Mouse (Mus musculus): ENCODE measurements around the gene Xirp1. TPM values are rescaled to one million over a fixed set of nuclear protein-coding genes. Genes with fewer than 3 reads are reported as not detected.

The Xirp1 gene
- 0.03 and 0.04 TPM in 2 replicates for polyA plus RNA-seq (2021; fragmentation: Nextera tagmentation)
- long read RNA-seq, experiment 1: 0 reads
- long read RNA-seq, experiment 2: 0 reads

GRCm38 (mm10) chr9:120023086-120023811 is at the start of gene Xirp1:
TSS of gene Xirp1 (minus strand) at chr9:120023598.

GRCm38 (mm10) chr9:120069779-120070178 is 46.4 kb upstream of the Xirp1 start, which contains the start of gene Cx3cr1:
TSS of gene Cx3cr1 (minus strand) at chr9:120069879.

GRCm38 (mm10) chr9:119984536-119985011 is 38.8 kb downstream of the Xirp1 start, which contains the start of gene Csrnp1:
TSS of gene Csrnp1 (minus strand) at chr9:119984658.

Other genes with a start within 250 kb of the Xirp1 start
- 0.04 TPM in 2 replicates for gene Scn11a, start 198.1 kb downstream of the Xirp1 start, polyA plus RNA-seq (2021; fragmentation: Nextera tagmentation)
- 29.1 and 30.4 TPM in 2 replicates for gene Wdr48, start 128.7 kb downstream of the Xirp1 start, polyA plus RNA-seq (2021; fragmentation: Nextera tagmentation)
- gene Gorasp1, start 86.0 kb downstream of the Xirp1 start, polyA plus RNA-seq (2021; fragmentation: Nextera tagmentation): 12.5 and 14.3 TPM in 2 replicates
- 0.19 and 0.27 TPM in 2 replicates for gene Ttc21a, start 86.0 kb downstream of the Xirp1 start, polyA plus RNA-seq (2021; fragmentation: Nextera tagmentation)
- gene Csrnp1, start 38.9 kb downstream of the Xirp1 start, polyA plus RNA-seq (2021; fragmentation: Nextera tagmentation): 2.5 and 3.1 TPM in 2 replicates
- 35.2 and 39.9 TPM in 2 replicates for gene Cx3cr1, start 46.3 kb upstream of the Xirp1 start, polyA plus RNA-seq (2021; fragmentation: Nextera tagmentation)
- not detected in 2 replicates for gene Ccr8, start 68.5 kb upstream of the Xirp1 start, polyA plus RNA-seq (2021; fragmentation: Nextera tagmentation)
- gene Slc25a38, start 86.8 kb upstream of the Xirp1 start, polyA plus RNA-seq (2021; fragmentation: Nextera tagmentation): 17.3 and 24.6 TPM in 2 replicates
- gene Rpsa, start 104.1 kb upstream of the Xirp1 start, polyA plus RNA-seq (2021; fragmentation: Nextera tagmentation): 541 and 675 TPM in 2 replicates
- 178 and 232 TPM in 2 replicates for gene Mobp, start 126.1 kb upstream of the Xirp1 start, polyA plus RNA-seq (2021; fragmentation: Nextera tagmentation)